Mouse (Mus musculus) C2C12 (cell line): ENCODE results near the gene Gm21987.

Experiments used
- CEBPB ChIP-seq: IDR thresholded peaks from one replicate; pipeline ENCODE4 v1.6.1; 2011; ENCODE audit warnings: low read depth, mild to moderate bottlenecking, control low read depth, moderate library complexity
- CTCF ChIP-seq: IDR thresholded peaks from one replicate; pipeline ENCODE4 v1.5.1; 2011; ENCODE audit not compliant: control insufficient read depth, insufficient read depth, insufficient read length
- MAX ChIP-seq: IDR thresholded peaks from one replicate; pipeline ENCODE4 v1.6.1; 2011; ENCODE audit warnings: mild to moderate bottlenecking, control low read depth
- USF1 ChIP-seq: IDR thresholded peaks from one replicate; pipeline ENCODE4 v1.6.1; 2011; ENCODE audit warnings: low read depth, mild to moderate bottlenecking, control low read depth, moderate library complexity

DNA sequence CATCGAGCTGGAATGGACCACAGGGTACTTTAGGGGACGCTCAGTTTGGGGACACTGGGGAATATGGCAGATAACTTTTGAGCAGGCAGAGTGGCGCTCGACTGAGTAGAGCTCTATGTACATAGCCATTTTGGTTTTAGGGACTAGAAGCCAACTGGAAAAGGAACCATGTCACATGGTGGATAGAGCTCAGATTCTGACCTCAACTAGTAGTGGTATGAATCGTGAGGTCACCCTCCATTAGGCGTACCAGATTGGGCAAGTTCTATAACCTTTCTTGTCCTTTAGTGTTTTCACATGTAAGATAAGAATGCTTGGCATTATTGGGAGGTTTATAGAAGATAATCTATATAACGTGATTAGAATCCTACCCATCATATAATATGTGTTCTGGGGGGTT lies 43.5 kb downstream of the Gm21987 start:
- TF ChIP-seq MAX (no peak), CTCF (no peak), CEBPB (no peak), USF1 (no peak)
